Mouse (Mus musculus): Measurements from ENCODE around the gene Lingo1. TPM values are rescaled to one million over a fixed set of nuclear protein-coding genes. Genes with fewer than 3 reads are reported as not detected.

The Lingo1 gene
- polyA plus RNA-seq, 1 experiment = 1.2 TPM

GRCm38 (mm10) chr9:56580101-56580500, 216.2 kb downstream of the Lingo1 start:
- H3ac ChIP-seq (ENCODE audit: control insufficient read depth, insufficient read length) = no peak overlapping the region
- no peak overlapping the region for H3K4me3 ChIP-seq
- peaks cover 37% of the 10 kb centered on the region for H3K27me3 ChIP-seq (ENCODE audit: control insufficient read depth, insufficient read depth, insufficient read length)
- no peaks in the 10 kb centered on the region for H3K36me3 ChIP-seq (ENCODE audit: control insufficient read depth, insufficient read depth)
- no peak for TF ChIP-seq MAX (IDR thresholded peaks at IDR 0.05; ENCODE audit: low read depth)
- TF ChIP-seq CEBPB (IDR thresholded peaks at IDR 0.05; ENCODE audit: insufficient read depth, poor library complexity, severe bottlenecking) = no peak
- TF ChIP-seq POLR2AphosphoS2 (IDR thresholded peaks at IDR 0.05; ENCODE audit: insufficient read length, low read depth) = no peak
- TF ChIP-seq TCF12 (IDR thresholded peaks at IDR 0.05; ENCODE audit: insufficient read depth, poor library complexity, severe bottlenecking) = no peak
- TF ChIP-seq MYOG (IDR thresholded peaks at IDR 0.05; ENCODE audit: control insufficient read depth in 1 of 3, insufficient read depth in 1 of 3, insufficient read length in 2 of 3, low read depth in 2 of 3) = no peak
- TF ChIP-seq REST (IDR thresholded peaks at IDR 0.05; ENCODE audit: insufficient read depth, insufficient read length) = no peak
- no peak for TF ChIP-seq USF1 (IDR thresholded peaks at IDR 0.05; ENCODE audit: low read depth)
- no peak for TF ChIP-seq SRF (IDR thresholded peaks at IDR 0.05; ENCODE audit: control insufficient read depth, insufficient read length, low read depth)
- TF ChIP-seq E2F4 (IDR thresholded peaks at IDR 0.05; ENCODE audit: insufficient read depth) = no peak
- H3K79me2 ChIP-seq (ENCODE audit: control insufficient read depth, insufficient read depth) = no peaks in the 10 kb centered on the region
- no peak overlapping the region for H3K4me2 ChIP-seq (ENCODE audit: low read depth)

DNA sequence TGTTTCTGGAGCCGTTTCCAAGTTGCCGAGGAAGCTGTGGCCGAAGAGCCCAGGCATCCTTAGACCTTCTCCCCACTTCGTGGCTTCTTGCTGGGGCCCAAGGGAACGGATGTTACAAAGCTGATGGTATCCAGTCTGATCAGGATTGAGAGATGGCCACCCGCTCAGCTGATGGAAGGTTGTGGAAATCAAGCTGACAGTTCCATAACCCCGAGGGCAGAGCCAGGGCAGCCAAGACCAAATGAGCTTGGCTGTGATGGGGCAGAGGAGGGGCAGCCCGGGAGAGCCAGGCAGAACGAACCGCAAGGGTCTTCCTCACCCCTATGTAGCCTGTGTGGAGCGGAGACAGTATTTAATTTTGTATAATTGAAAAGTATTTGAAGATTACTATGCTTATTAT, 218.9 kb downstream of the Lingo1 start:
- Histone ChIP-seq H3K4me2 (ENCODE audit: low read depth) (no peak overlapping the region), H3K4me3 (no peak overlapping the region), H3K36me3 (ENCODE audit: control insufficient read depth, insufficient read depth) (no peaks in the 10 kb centered on the region), H3K79me2 (ENCODE audit: control insufficient read depth, insufficient read depth) (no peaks in the 10 kb centered on the region), H3K27me3 (ENCODE audit: control insufficient read depth, insufficient read depth, insufficient read length) (peaks cover 19% of the 10 kb centered on the region), H3ac (ENCODE audit: control insufficient read depth, insufficient read length) (no peak overlapping the region)
- TF ChIP-seq POLR2AphosphoS2 (IDR thresholded peaks at IDR 0.05; ENCODE audit: insufficient read length, low read depth) (no peak), TCF3 (IDR thresholded peaks at IDR 0.05; ENCODE audit: insufficient read length, low read depth) (no peak), MYOD1 (IDR thresholded peaks at IDR 0.05; ENCODE audit: control insufficient read depth in 1 of 3, insufficient read length in 2 of 3, low read depth in 2 of 3) (no peak), TCF12 (IDR thresholded peaks at IDR 0.05; ENCODE audit: insufficient read depth, poor library complexity, severe bottlenecking) (no peak), CEBPB (IDR thresholded peaks at IDR 0.05; ENCODE audit: insufficient read depth, poor library complexity, severe bottlenecking) (no peak), SRF (IDR thresholded peaks at IDR 0.05; ENCODE audit: control insufficient read depth, insufficient read length, low read depth) (no peak), POLR2A (IDR thresholded peaks at IDR 0.05; ENCODE audit: insufficient read length, low read depth) (no peak), USF1 (IDR thresholded peaks at IDR 0.05; ENCODE audit: low read depth) (no peak), E2F4 (IDR thresholded peaks at IDR 0.05; ENCODE audit: insufficient read depth) (no peak), MAX (IDR thresholded peaks at IDR 0.05; ENCODE audit: low read depth) (no peak), MYOG (IDR thresholded peaks at IDR 0.05; ENCODE audit: control insufficient read depth in 1 of 3, insufficient read depth in 1 of 3, insufficient read length in 2 of 3, low read depth in 2 of 3) (no peak)

DNA sequence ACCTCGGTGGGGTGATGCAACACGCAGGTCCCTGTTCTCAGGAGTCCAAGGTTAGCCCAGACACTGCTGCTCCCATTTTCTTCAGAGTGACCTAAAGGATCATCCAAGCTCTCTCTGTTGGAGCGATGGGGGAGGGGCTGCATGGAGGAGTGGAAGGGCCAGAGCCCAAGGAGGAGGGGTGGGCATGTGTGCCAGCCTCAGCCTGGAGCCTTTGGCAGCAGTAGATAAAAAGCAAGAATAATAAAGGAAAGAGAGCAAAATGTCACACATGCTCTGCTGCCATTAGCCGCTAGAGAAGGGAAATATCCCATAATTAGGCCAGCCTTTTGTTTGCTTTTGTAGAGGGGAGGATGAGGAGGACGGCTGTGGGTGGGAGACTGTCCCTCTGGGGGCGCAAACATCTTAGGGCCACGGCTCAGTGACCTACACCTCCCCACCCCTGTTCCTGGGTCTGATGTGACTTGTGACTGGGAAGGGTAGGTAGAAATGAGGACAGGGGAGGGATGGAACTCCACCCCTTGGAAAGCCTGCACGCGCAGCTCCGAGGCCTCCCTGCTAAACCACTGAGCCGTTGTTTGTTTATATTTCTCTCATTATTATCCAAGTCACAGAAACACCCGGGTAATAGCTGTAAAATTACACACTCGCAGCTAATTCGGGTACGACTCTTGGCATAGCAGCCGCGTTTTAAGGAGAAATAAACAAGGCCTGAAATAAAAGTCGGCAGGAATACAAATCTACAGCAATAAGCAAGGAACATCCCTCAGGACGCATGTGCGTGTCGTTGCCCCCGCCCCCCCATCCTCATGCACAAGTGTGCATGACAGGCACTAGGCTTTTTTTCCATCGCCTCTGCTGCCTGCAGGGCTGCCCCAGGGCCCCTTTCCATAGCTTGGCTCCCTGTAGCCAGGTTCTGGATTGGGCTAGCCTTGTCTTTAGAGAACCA, 223.5 kb downstream of the Lingo1 start:
- peak overlapping the region; percentile 44 for H3K4me2 ChIP-seq (ENCODE audit: low read depth)
- H3K79me2 ChIP-seq (ENCODE audit: control insufficient read depth, insufficient read depth) = no peaks in the 10 kb centered on the region
- H3K36me3 ChIP-seq (ENCODE audit: control insufficient read depth, insufficient read depth) = no peaks in the 10 kb centered on the region
- H3ac ChIP-seq (ENCODE audit: control insufficient read depth, insufficient read length) = no peak overlapping the region
- peaks cover 17% of the 10 kb centered on the region for H3K27me3 ChIP-seq (ENCODE audit: control insufficient read depth, insufficient read depth, insufficient read length)
- no peak overlapping the region for H3K4me3 ChIP-seq
- TF ChIP-seq MAX (IDR thresholded peaks at IDR 0.05; ENCODE audit: low read depth) = no peak

Other genes starting within 250 kb of the Lingo1 start
- 0.85 TPM for gene Odf3l1, start 68.2 kb upstream of the Lingo1 start, polyA plus RNA-seq (2012; fragmentation: generic; extraction: Trizol)
- gene Cspg4, start 68.6 kb upstream of the Lingo1 start, polyA plus RNA-seq (2012; fragmentation: generic; extraction: Trizol) = 58.3 TPM
- 9.4 TPM for gene Snx33, start 131.9 kb upstream of the Lingo1 start, polyA plus RNA-seq (2012; fragmentation: generic; extraction: Trizol)
- gene Imp3, start 141.0 kb upstream of the Lingo1 start, polyA plus RNA-seq (2012; fragmentation: generic; extraction: Trizol) = 142 TPM
- gene Snupn, start 154.4 kb upstream of the Lingo1 start, polyA plus RNA-seq (2012; fragmentation: generic; extraction: Trizol) = 12.8 TPM
- 16.1 TPM for gene Ptpn9, start 198.5 kb upstream of the Lingo1 start, polyA plus RNA-seq (2012; fragmentation: generic; extraction: Trizol)

Data from myocyte (in vitro differentiated cells).